Mouse (Mus musculus): ENCODE data around the gene Scmh1.
A peak's percentile ranks its signal among the peaks of the same experiment; 100 is the strongest.

Gene Scmh1

DNA sequence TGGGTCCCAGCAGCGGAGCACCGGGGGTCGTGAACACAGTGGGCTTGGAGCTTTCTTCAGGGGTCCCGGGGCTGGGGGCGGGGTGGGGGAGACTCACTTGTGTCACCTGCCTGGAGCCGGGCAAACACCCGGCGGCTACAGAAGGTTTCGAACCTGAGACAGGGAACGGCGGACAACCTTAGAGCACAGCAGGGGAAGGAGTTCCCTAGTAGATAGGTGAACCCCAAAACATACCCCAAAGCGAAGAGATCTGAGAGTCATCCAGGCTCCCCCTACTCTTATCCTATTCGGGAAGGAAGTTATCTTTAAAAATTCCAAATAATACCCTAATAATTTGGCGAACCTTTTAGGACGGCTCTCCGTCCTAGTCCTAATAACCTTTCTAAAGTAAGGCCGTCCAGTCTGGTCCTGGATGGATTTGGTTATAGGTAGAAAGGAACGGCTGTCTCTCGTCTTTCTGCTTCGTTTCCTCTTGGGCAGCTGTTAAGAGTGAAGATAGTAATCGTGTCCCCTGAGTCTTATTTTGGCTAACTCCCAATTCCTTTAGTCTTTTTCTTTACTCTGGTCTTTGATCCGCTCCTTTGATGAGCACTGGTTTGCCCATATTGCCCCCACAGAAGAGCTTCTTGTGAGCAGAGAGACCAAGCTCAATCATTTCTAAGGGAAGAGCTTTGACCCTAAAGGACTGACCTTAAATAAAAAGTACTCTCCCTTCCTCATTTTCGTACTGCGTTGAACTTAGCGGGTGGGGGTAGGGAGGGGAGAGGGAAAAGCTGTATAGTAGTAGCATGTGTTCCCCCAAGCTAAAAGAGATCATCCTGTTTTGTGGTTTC lies 941 bp downstream of the Scmh1 start:
- DNase-seq (ENCODE audit: low read depth, low spot score) = no peak

GRCm38 (mm10) chr4:120406639-120407273 lies 1.7 kb downstream of the Scmh1 start:
- no peak for DNase-seq (ENCODE audit: low read depth, low spot score)

- DNase-seq (ENCODE audit: low read depth, low spot score) = no peak
These were observed 13.0 kb downstream of the Scmh1 start for GRCm38 (mm10) chr4:120418053-120418452.

DNA sequence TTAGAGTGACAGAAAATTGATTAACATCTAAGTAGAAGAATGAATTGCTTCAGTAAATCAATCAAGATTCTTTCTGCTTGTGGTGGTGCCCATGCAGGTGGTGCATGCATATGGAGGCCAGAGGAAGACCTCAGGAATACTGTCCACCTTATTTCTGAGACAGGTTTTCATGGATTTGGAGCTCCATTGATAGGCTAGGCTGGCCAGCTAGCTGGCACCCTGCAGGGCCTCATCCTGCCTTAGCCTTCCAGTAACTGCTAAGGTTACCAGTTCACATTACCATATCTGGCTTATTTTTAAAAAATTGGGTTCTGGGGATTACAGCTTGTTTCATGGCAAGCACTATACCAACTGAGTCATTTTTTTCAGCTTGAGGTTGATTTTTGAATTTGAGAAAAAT lies 15.1 kb downstream of the Scmh1 start:
- no peak for DNase-seq (ENCODE audit: low read depth, low spot score)

GRCm38 (mm10) chr4:120420685-120421084 lies 15.6 kb downstream of the Scmh1 start:
- DNase-seq (ENCODE audit: low read depth, low spot score) = no peak

- DNase-seq (ENCODE audit: low read depth, low spot score) = no peak
These were observed 25.5 kb downstream of the Scmh1 start for GRCm38 (mm10) chr4:120430601-120431000.

DNA sequence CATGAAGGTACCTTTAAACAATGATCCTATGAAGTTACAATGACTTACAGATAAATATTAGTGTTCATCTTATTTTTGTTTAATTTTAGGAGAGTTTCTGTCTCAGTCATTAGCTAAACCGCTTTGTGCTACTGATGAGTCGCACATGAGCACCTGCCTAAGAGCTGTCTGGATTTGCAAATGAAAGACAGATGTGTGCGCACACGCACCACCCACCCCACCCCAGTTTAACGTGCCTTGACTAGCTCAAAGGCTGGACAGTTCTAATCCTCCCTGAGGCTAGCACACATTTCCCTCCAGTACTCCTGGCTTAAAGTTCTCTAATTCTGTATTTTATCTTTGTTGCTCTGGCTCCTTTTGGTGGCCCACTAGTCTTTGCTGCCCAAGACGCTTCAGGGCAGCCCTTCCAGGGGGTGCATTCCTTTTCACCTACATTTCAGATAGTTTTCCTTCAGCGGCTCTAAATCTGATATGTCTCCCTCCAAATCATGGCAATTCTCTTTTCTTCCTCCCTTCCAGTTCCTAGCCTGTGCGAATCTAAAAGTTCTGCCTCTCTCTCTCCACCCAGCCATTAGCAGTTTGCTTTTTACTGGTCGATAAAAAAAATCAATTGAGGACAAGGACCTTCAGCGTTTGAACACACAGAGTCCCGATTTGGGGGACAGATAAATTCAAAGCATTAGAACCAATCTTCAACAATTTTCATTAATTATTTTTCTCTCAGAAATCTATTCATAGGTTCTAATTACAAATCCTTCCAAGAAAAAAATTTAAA lies 27.7 kb downstream of the Scmh1 start:
- peak; percentile 42 for DNase-seq (ENCODE audit: low read depth, low spot score)

- no peak for DNase-seq (ENCODE audit: low read depth, low spot score)
These were observed 56.7 kb downstream of the Scmh1 start for GRCm38 (mm10) chr4:120461741-120462140.

DNA sequence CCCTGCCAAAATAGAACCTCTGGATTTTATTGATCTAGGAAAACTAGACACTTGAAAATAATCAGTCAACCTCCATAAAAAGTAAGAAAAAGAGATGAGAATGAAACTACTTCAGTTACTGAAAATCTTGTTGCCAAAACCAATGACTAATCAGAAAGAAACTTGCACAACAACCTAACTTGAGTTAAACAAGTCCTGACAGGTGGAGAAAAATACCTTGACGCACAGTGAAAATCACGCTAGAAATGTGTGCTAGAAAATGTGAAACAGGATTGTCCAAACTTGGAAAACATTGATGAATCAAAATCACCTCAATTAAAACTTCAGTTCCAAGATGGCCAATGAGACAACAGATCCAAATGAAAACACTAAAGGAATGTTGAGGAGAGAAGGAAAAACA lies 67.9 kb downstream of the Scmh1 start:
- no peak for DNase-seq (ENCODE audit: low read depth, low spot score)

DNA sequence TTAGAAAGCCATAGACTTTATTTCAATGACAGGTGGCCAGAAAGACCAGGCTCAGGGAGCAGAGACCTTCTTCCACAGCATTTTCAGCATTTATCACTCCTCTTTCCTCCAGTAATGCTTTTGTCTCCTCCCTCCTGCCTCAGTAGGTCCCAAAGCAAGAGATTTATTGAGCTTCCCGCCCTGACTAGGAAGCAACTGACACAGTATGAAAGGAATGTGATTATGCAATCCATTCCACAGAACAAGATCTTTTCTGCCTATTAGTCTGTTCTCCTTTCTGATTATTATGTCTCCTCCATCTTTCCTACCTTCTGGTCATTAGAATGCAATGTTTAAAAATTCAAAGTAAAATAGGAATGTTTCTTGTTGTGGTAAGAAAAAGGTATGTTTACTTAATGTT lies 82.6 kb downstream of the Scmh1 start:
- DNase-seq (ENCODE audit: low read depth, low spot score) = no peak

- no peak for DNase-seq (ENCODE audit: low read depth, low spot score)
These were observed 101.9 kb downstream of the Scmh1 start for GRCm38 (mm10) chr4:120506955-120507354.

DNA sequence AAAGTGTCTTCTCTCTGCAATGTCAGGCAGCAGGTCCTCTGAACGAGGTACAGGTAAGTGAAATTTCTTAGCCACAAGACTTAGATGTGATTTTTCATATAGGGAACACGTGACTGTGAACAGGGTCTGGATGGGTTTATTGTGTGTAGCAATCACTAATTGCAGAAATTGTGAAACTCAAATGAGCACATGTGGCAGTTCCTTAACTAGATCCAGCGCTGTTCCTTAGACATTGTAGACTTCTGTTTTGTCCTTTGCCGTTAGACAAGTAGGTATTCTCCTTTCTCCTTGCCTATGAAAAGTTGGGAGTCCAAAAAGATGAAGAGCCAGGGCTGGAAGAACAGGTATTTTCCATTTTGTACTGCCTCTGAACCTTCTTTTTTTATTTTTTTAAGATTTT lies 106.1 kb downstream of the Scmh1 start:
- no peak for DNase-seq (ENCODE audit: low read depth, low spot score)

- no peak for DNase-seq (ENCODE audit: low read depth, low spot score)
These were observed 109.3 kb downstream of the Scmh1 start for GRCm38 (mm10) chr4:120514366-120514765.

DNA sequence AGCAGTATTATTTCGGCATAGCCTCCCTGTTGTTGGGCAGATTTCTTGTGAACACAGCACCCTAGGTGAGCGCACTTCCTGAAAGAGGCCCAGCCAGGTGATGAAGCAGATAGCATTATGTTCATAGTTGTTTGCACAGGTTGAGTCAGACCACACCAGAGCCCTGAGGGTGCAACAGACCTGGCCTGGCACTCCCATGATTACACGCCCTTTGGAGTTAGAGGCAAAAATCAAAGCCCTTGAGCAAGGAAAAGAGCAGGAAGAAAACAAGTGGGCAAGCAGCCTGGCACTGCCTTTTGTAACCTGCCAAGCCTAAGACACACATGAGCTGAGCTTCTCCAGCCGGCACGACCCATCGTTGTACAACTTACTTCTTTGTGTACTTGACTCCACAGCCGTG lies 111.4 kb downstream of the Scmh1 start:
- no peak for DNase-seq (ENCODE audit: low read depth, low spot score)

DNA sequence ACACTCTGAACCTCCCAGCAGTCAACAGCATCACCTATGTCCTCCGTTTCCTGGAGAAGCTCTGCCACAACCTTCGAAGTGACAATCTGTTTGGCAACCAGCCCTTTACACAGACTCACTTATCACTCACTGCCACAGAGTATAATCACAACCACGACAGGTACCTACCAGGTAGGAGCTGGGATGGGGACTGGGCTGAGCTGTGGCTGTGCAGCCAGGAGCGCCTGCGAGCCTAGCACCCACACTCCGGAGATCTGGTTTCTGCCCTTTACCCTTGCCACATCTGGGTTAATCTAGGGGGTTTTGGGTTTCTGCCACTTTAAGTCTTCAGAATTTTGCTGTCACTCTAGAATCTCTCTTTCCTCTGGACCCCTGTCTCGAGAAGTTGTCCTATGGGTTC lies 111.8 kb downstream of the Scmh1 start:
- no peak for DNase-seq (ENCODE audit: low read depth, low spot score)

- no peak for DNase-seq (ENCODE audit: low read depth, low spot score)
These were observed 112.3 kb downstream of the Scmh1 start for GRCm38 (mm10) chr4:120517335-120517734.

DNA sequence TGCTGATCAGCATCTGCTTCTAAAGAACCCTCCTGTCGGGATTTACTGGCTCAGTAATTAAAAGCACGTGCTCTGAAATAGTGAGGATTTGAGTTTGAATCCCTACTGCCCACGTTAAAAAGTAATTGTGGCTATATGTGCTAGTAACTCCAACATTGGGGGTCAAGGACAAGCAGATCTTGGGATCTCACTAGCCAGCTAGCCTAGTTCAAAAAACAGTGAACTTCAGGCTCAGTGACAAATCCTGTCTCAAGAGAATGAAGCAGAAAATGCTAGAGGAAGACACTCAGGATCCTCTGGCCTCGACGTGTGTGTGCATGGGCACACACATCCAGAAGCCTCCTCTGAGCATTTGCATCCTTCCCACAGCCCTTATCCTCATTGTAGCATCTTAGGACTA lies 116.7 kb downstream of the Scmh1 start:
- no peak for DNase-seq (ENCODE audit: low read depth, low spot score)

- no peak for DNase-seq (ENCODE audit: low read depth, low spot score)
These were observed 117.3 kb downstream of the Scmh1 start for GRCm38 (mm10) chr4:120522351-120522750.

GRCm38 (mm10) chr4:120523092-120523491 lies 118.0 kb downstream of the Scmh1 start:
- no peak for DNase-seq (ENCODE audit: low read depth, low spot score)

GRCm38 (mm10) chr4:120528171-120528570 lies 123.1 kb downstream of the Scmh1 start:
- DNase-seq (ENCODE audit: low read depth, low spot score) = no peak

- no peak for DNase-seq (ENCODE audit: low read depth, low spot score)
These were observed 126.9 kb downstream of the Scmh1 start, which contains the start of gene Slfnl1 for GRCm38 (mm10) chr4:120531986-120532385. Gene Slfnl1, plus strand, starts transcription at chr4:120532231.

GRCm38 (mm10) chr4:120538664-120539063 lies 133.6 kb downstream of the Scmh1 start:
- DNase-seq (ENCODE audit: low read depth, low spot score) = no peak

All from WW6 (cell line).